Mouse (Mus musculus) bone marrow, adult 2 months (tissue): ENCODE measurements at regions not wholly inside any gene's neighbourhood (a gene's known extent, or its start where the extent isn't known, plus 50 kb on each side); places are given as distances from the start of the nearest gene placed in this dataset.
"Not testable (repeated sequence)": the region's sequence is repeated elsewhere in the genome, so short reads cannot be mapped to it uniquely, and the experiment has no call there.

Source experiments
- H3K27ac ChIP-seq: fragments of 200-500 bp; 2 replicates; pipeline ENCODE4 v1.5.1; 2012; ENCODE audit warnings: low read depth, mild to moderate bottlenecking, control low read depth, inconsistent platforms, low read length; ENCODE audit not compliant: control insufficient read depth, poor library complexity, insufficient read depth
- H3K4me1 ChIP-seq: fragments of 200-500 bp; 2 replicates; pipeline ENCODE4 v1.6.1; 2011; ENCODE audit warnings: low read length; ENCODE audit not compliant: control insufficient read depth, insufficient read depth
- H3K4me3 ChIP-seq: fragments of 200-500 bp; replicated peaks from 2 replicates; pipeline ENCODE3; 2011; ENCODE audit warnings: mild to moderate bottlenecking, low read depth, low read length, control low read depth; ENCODE audit not compliant: control insufficient read depth
- CTCF ChIP-seq: fragments of 200-500 bp; IDR thresholded peaks from 2 replicates; pipeline ENCODE4 v1.5.1; 2011; ENCODE audit warnings: low read length, control low read depth; ENCODE audit not compliant: control insufficient read depth, insufficient read depth
- POLR2A ChIP-seq: fragments of 200-500 bp; IDR thresholded peaks from 2 replicates; pipeline ENCODE4 v1.6.1; 2011; ENCODE audit warnings: low read depth, mild to moderate bottlenecking, control low read depth, low read length, borderline replicate concordance; ENCODE audit not compliant: control insufficient read depth
- WGBS: fragments of 180-500 bp; shearing (Covaris S2); methylation state at CpG from one replicate; pipeline ENCODE4 v1.1.7; 2018; 5-methylcytosine and 5-hydroxymethylcytosine counted together

DNA sequence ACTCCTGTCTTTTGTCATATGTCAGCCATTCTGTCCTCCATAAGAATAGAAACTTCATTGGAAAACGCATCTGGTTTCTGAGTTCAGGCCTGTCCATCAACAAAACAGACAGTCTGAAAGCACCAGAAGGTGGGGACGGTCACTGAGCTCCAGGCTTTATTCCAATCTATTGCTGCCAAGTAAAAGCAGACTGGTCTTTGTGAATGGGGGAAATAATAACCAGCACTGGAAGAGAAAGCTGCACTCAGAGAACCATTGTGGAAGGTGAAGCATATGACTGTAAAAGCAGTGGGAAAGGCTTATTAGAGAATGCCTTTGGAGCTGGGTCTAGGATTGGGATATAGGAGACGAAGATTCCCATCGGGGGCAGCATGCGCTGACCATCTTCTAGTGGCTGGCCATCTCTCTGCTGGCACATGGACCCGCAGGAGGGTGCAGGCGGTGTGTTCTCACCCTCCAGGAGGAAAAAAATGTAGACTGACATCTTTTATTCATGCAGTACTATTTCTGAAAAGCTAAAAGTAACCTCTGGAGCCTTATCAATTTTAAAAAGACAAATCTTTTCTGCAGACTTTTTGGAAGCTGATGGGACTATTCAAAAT is 1638.0 kb downstream of the Car8 start:
- 81% methylated on average over 7 of the region's 7 CpGs for WGBS
- no peak for TF ChIP-seq CTCF
- TF ChIP-seq POLR2A, result no peak
- no peak overlapping the region for H3K27ac ChIP-seq
- no peak overlapping the region for H3K4me3 ChIP-seq
- H3K4me1 ChIP-seq, result no peaks in the 10 kb centered on the region

GRCm38 (mm10) chr4:6596321-6596720 is 1642.5 kb downstream of the Car8 start:
- Histone ChIP-seq H3K4me1 (no peaks in the 10 kb centered on the region), H3K27ac (no peak overlapping the region), H3K4me3 (no peak overlapping the region)
- TF ChIP-seq CTCF, result no peak
- TF ChIP-seq POLR2A, result no peak
- WGBS, result 65% methylated on average over 1 of the region's 1 CpGs

DNA sequence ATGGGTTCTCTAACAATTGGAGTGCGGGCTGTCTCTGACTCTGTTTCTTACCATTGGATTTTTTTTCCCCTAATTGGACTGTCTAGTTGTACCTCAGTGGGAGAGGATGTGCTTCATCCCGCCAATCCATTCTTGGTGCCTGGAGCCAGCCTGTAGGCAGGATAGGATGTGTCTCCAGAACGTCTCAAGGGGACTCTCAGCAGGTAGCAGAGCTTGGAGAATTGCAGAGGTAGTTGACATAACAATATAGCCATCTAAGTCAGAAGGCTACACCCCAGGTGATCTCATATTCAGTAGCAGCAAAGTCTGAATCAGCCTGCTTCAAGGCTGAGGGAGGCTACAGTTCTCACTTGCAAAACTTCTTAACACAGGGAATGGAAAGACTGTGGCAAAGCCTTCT is 1646.0 kb downstream of the Car8 start:
- H3K27ac ChIP-seq, H3K4me3 ChIP-seq, H3K4me1 ChIP-seq: not testable (repeated sequence)
- WGBS, result 83% methylated on average over 3 of the region's 3 CpGs

DNA sequence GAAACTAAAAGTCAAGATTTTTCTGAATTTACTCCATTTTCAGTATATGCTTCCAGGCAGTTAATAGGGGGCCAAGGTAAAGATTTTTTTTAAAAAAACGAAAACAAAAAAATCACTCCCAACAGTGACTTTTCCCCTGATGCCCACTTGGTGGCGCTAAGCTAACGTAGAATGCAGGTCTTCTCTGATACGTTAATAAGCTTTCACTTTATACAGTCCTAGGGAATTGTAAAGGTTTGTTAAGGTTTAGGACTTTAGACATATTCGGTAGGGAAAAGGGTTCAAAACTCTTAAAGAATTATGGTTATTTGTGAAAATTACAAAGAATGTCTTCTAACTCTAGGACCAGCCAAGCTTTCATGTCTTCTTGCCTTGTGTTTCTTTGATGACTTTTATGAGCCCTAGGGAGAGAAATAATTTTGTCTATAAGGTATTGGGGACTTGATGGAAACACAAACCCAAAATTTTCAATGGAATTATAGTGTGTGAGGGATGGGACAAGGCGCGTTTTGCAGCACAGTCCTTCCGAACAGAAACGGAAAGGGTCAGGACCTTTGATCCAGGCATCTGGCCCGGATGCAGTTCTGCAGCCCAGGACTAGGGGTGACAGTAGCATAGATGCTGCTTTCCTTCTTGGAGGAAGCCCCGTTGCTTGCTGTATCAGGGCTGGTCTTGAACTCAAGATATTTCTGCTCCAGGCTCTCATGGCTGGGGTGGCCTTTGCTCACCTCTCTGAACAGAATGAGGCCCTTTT is 1677.1 kb downstream of the Car8 start:
- no peak for TF ChIP-seq POLR2A
- no peak for TF ChIP-seq CTCF
- no peak overlapping the region for H3K27ac ChIP-seq
- 41% methylated on average over 11 of the region's 11 CpGs for WGBS
- no peak overlapping the region for H3K4me3 ChIP-seq
- H3K4me1 ChIP-seq, result no peaks in the 10 kb centered on the region

DNA sequence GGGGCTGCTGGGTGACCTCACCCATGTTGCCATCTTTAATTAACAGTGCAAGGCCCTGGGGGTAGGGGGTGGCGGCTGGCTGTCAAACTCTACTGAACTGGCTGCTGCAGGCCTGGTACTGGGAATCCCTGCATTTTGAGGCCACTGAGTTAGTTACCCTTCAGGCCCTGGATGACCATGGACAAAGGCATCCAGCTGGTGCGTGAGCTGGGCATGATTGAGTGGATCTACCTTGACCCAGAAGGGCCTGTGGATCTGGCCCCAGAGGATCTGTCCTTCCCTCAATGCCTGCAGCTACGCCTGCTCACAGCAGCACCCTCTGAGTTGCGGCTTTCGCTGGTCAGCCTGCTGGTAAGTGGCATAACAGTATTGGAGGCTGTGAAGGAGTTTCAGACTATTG is 1699.2 kb downstream of the Car8 start:
- no peaks in the 10 kb centered on the region for H3K4me1 ChIP-seq
- H3K4me3 ChIP-seq, result no peak overlapping the region
- no peak overlapping the region; the same call in 1 of the 2 replicates for H3K27ac ChIP-seq
- TF ChIP-seq CTCF (no peak), POLR2A (no peak)
- WGBS, result 82% methylated on average over 5 of the region's 5 CpGs

DNA sequence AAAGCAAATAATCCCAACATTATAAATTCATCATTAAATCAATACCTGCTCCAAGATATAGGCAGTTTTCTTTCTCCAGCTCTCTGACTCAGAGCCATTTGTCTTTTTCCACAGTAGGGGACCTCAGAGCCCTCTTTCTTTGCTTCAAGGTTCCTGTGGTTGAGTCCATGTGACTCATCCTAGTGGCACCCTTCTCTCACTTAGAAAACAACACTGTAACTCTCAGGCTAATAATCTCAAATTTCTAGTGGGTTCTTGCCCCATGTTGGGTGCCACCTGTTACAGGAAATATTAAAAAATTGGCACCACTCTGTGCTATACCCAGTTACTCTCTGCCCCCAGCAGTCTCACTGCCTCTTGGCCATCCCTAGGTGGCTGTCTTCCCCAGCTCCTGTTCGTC is 1706.4 kb downstream of the Car8 start:
- H3K27ac ChIP-seq, result no peak overlapping the region
- 80% methylated on average over 1 of the region's 1 CpGs for WGBS

GRCm38 (mm10) chr4:6517626-6518025 is 1721.2 kb downstream of the Car8 start:
- Histone ChIP-seq H3K4me3 (no peak overlapping the region), H3K4me1 (no peaks in the 10 kb centered on the region; the same call in 1 of the 2 replicates), H3K27ac (no peak overlapping the region)
- WGBS, result 62% methylated on average over 1 of the region's 1 CpGs
- TF ChIP-seq CTCF (no peak), POLR2A (no peak)

More for the DNA sequence above, 1706.4 kb downstream of the Car8 start:
- Histone ChIP-seq H3K4me3 (no peak overlapping the region), H3K4me1 (no peaks in the 10 kb centered on the region)
- TF ChIP-seq CTCF, result no peak
- no peak for TF ChIP-seq POLR2A

DNA sequence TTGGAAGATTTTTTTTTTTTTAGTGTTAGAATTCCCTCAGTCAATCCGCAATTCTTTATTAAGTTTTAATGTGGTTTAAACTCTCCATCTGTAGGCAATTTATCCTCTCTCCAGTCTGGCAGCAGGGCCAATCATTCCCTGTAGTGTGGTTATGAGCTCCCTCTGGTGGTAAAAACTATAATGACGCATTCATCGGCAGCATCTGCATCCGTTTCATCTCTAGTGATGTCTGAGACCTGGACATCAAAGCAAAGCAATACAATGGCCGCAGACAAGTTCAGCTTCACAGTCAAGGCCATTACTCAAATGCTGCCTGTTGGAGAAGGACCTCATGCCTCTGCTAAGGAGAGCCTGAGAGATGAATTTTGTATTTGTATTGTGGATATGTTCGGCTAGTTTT is 1721.7 kb upstream of the Impad1 start:
- 18% methylated on average over 6 of the region's 6 CpGs for WGBS
- H3K4me1 ChIP-seq, result no peaks in the 10 kb centered on the region; the same call in 1 of the 2 replicates

More for the DNA sequence above, 1721.7 kb upstream of the Impad1 start:
- H3K4me3 ChIP-seq, result no peak overlapping the region
- TF ChIP-seq CTCF (peak; percentile 35), POLR2A (no peak)
- H3K27ac ChIP-seq, result no peak overlapping the region
